Mouse (Mus musculus) cortical plate, adult 2 months (tissue): ENCODE results near the gene Galnt10.

Experiments used
- CTCF ChIP-seq: fragments of 200-500 bp; IDR thresholded peaks from 2 replicates; pipeline ENCODE4 v1.5.1; 2011; ENCODE audit warnings: mild to moderate bottlenecking, control low read depth, low read length; ENCODE audit not compliant: insufficient read depth; ENCODE audit errors: extremely low read depth
- POLR2A ChIP-seq: fragments of 200-500 bp; IDR thresholded peaks from 2 replicates; pipeline ENCODE4 v1.6.1; 2011; ENCODE audit warnings: mild to moderate bottlenecking, low read length, control low read depth; ENCODE audit not compliant: insufficient read depth; ENCODE audit errors: extremely low read depth

DNA sequence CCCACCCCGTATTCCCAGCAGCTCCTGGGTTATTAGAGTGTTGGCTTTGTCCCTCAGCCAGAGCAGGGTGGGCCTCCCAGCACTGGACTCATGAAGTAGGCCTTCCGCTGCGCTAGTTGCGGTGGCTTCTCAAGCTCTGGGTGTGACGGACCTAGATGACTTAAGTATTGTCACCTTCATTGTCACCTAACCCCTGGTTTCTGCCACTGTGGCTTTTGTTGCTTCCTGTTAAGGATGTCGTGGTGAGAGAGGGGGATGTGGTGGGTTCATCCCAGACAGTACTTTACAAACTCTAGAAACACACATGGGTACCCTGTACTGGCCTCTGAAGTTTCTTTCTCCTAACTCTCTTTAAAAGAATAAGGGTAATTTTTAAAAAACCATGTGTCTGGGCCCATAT is 24.3 kb downstream of the Galnt10 start:
- TF ChIP-seq CTCF (no peak), POLR2A (no peak)
